Mouse (Mus musculus): ENCODE data around the gene Tex14. TPM values are rescaled to one million over a fixed set of nuclear protein-coding genes. Genes with fewer than 3 reads are reported as not detected.
A peak's percentile ranks its signal among the peaks of the same experiment; 100 is the strongest.
"Not testable (repeated sequence)": the region's sequence is repeated elsewhere in the genome, so short reads cannot be mapped to it uniquely, and the experiment has no call there.

Gene Tex14
- polyA plus RNA-seq, 1 experiment from 2014 or later, result 0.36 TPM

GRCm38 (mm10) chr11:87423551-87424325 is 18.9 kb downstream of the Tex14 start:
- no peak overlapping the region; the same call in none of the 2 replicates for H3K27ac ChIP-seq (ENCODE audit: low read length)
- no peaks in the 10 kb centered on the region for H3K27me3 ChIP-seq (ENCODE audit: control insufficient read depth, insufficient read depth, low read length)
- 37% methylated on average over 6 of the region's 6 CpGs for WGBS
- no peaks in the 10 kb centered on the region for H3K36me3 ChIP-seq (ENCODE audit: control insufficient read depth, insufficient read depth, low read length)
- no peak for ATAC-seq (ENCODE audit: insufficient read depth, low FRiP score)
- no peak overlapping the region for H3K4me3 ChIP-seq (replicated peaks; ENCODE audit: low read length)
- no peak overlapping the region for H3K4me2 ChIP-seq (ENCODE audit: low read depth, low read length)
- no peak overlapping the region for H3K9ac ChIP-seq (ENCODE audit: low read length)
- H3K4me1 ChIP-seq (ENCODE audit: control insufficient read depth, insufficient read depth, low read length), result peaks cover 6% of the 10 kb centered on the region; the same call in 1 of the 2 replicates
- H3K9me3 ChIP-seq (replicated peaks; ENCODE audit: control insufficient read depth, low read length), result no peaks in the 10 kb centered on the region

- H3K27ac ChIP-seq (ENCODE audit: low read length), result peak overlapping the region; percentile 0
- peak overlapping the region; percentile 40 for H3K4me3 ChIP-seq (replicated peaks; ENCODE audit: low read length)
- H3K27me3 ChIP-seq (ENCODE audit: control insufficient read depth, insufficient read depth, low read length), result no peaks in the 10 kb centered on the region
- no peaks in the 10 kb centered on the region for H3K36me3 ChIP-seq (ENCODE audit: control insufficient read depth, insufficient read depth, low read length)
- H3K9me3 ChIP-seq (replicated peaks; ENCODE audit: control insufficient read depth, low read length), result no peaks in the 10 kb centered on the region
- WGBS, result 0% methylated on average over 7 of the region's 7 CpGs
- peak overlapping the region; percentile 44 for H3K4me2 ChIP-seq (ENCODE audit: low read depth, low read length)
- H3K9ac ChIP-seq (ENCODE audit: low read length), result peak overlapping the region; percentile 29
- peaks cover 6% of the 10 kb centered on the region; the same call in 1 of the 2 replicates for H3K4me1 ChIP-seq (ENCODE audit: control insufficient read depth, insufficient read depth, low read length)
- ATAC-seq (ENCODE audit: insufficient read depth, low FRiP score), result no peak
These were observed 21.2 kb downstream of the Tex14 start for GRCm38 (mm10) chr11:87426121-87426449.

GRCm38 (mm10) chr11:87426450-87427250 is 21.8 kb downstream of the Tex14 start:
- H3K4me3 ChIP-seq (replicated peaks; ENCODE audit: low read length), result peak overlapping the region; percentile 40
- WGBS, result under 1% methylated on average over 24 of the region's 24 CpGs
- ATAC-seq (ENCODE audit: insufficient read depth, low FRiP score), result peak; percentile 89
- H3K9me3 ChIP-seq (replicated peaks; ENCODE audit: control insufficient read depth, low read length); H3K27me3 ChIP-seq (ENCODE audit: control insufficient read depth, insufficient read depth, low read length); H3K4me1 ChIP-seq (ENCODE audit: control insufficient read depth, insufficient read depth, low read length); H3K9ac ChIP-seq (ENCODE audit: low read length); H3K36me3 ChIP-seq (ENCODE audit: control insufficient read depth, insufficient read depth, low read length): not testable (repeated sequence)
- H3K4me2 ChIP-seq (ENCODE audit: low read depth, low read length), result peak overlapping the region; percentile 44
- peak overlapping the region; percentile 3 for H3K27ac ChIP-seq (ENCODE audit: low read length)

- Histone ChIP-seq H3K9me3 (replicated peaks; ENCODE audit: control insufficient read depth, low read length) (no peaks in the 10 kb centered on the region), H3K4me3 (replicated peaks; ENCODE audit: low read length) (no peak overlapping the region), H3K36me3 (ENCODE audit: control insufficient read depth, insufficient read depth, low read length) (no peaks in the 10 kb centered on the region), H3K27ac (ENCODE audit: low read length) (peak overlapping the region; percentile 3), H3K4me1 (ENCODE audit: control insufficient read depth, insufficient read depth, low read length) (peaks cover 6% of the 10 kb centered on the region; the same call in 1 of the 2 replicates), H3K4me2 (ENCODE audit: low read depth, low read length) (no peak overlapping the region), H3K9ac (ENCODE audit: low read length) (no peak overlapping the region), H3K27me3 (ENCODE audit: control insufficient read depth, insufficient read depth, low read length) (no peaks in the 10 kb centered on the region)
- 44% methylated on average over 1 of the region's 1 CpGs for WGBS
- no peak for ATAC-seq (ENCODE audit: insufficient read depth, low FRiP score)
These were observed 22.6 kb downstream of the Tex14 start for GRCm38 (mm10) chr11:87427273-87428050.

GRCm38 (mm10) chr11:87428051-87428673 is 23.3 kb downstream of the Tex14 start:
- H3K9me3 ChIP-seq (replicated peaks; ENCODE audit: control insufficient read depth, low read length), result no peaks in the 10 kb centered on the region
- no peak overlapping the region for H3K27ac ChIP-seq (ENCODE audit: low read length)
- H3K36me3 ChIP-seq (ENCODE audit: control insufficient read depth, insufficient read depth, low read length), result no peaks in the 10 kb centered on the region
- H3K27me3 ChIP-seq (ENCODE audit: control insufficient read depth, insufficient read depth, low read length), result no peaks in the 10 kb centered on the region
- 63% methylated on average over 2 of the region's 2 CpGs for WGBS
- no peak overlapping the region for H3K4me3 ChIP-seq (replicated peaks; ENCODE audit: low read length)
- H3K9ac ChIP-seq (ENCODE audit: low read length), result no peak overlapping the region; the same call in 1 of the 2 replicates
- no peak for ATAC-seq (ENCODE audit: insufficient read depth, low FRiP score)
- peaks cover 6% of the 10 kb centered on the region; the same call in 1 of the 2 replicates for H3K4me1 ChIP-seq (ENCODE audit: control insufficient read depth, insufficient read depth, low read length)
- H3K4me2 ChIP-seq (ENCODE audit: low read depth, low read length), result no peak overlapping the region

GRCm38 (mm10) chr11:87429363-87429762 is 24.5 kb downstream of the Tex14 start:
- Histone ChIP-seq H3K4me2 (ENCODE audit: low read depth, low read length) (no peak overlapping the region), H3K4me3 (replicated peaks; ENCODE audit: low read length) (no peak overlapping the region), H3K4me1 (ENCODE audit: control insufficient read depth, insufficient read depth, low read length) (peaks cover 6% of the 10 kb centered on the region; the same call in 1 of the 2 replicates), H3K9me3 (replicated peaks; ENCODE audit: control insufficient read depth, low read length) (no peaks in the 10 kb centered on the region), H3K27ac (ENCODE audit: low read length) (no peak overlapping the region), H3K9ac (ENCODE audit: low read length) (no peak overlapping the region), H3K36me3 (ENCODE audit: control insufficient read depth, insufficient read depth, low read length) (no peaks in the 10 kb centered on the region), H3K27me3 (ENCODE audit: control insufficient read depth, insufficient read depth, low read length) (no peaks in the 10 kb centered on the region)
- no peak for ATAC-seq (ENCODE audit: insufficient read depth, low FRiP score)
- 82% methylated on average over 4 of the region's 4 CpGs for WGBS

GRCm38 (mm10) chr11:87430374-87430773 is 25.5 kb downstream of the Tex14 start:
- Histone ChIP-seq H3K27ac (ENCODE audit: low read length) (no peak overlapping the region), H3K4me2 (ENCODE audit: low read depth, low read length) (no peak overlapping the region), H3K9me3 (replicated peaks; ENCODE audit: control insufficient read depth, low read length) (no peaks in the 10 kb centered on the region), H3K4me1 (ENCODE audit: control insufficient read depth, insufficient read depth, low read length) (peaks cover 6% of the 10 kb centered on the region; the same call in 1 of the 2 replicates), H3K4me3 (replicated peaks; ENCODE audit: low read length) (no peak overlapping the region), H3K36me3 (ENCODE audit: control insufficient read depth, insufficient read depth, low read length) (no peaks in the 10 kb centered on the region), H3K27me3 (ENCODE audit: control insufficient read depth, insufficient read depth, low read length) (no peaks in the 10 kb centered on the region), H3K9ac (ENCODE audit: low read length) (no peak overlapping the region)
- 63% methylated on average over 2 of the region's 2 CpGs for WGBS
- ATAC-seq (ENCODE audit: insufficient read depth, low FRiP score), result no peak

- not testable (repeated sequence) for H3K4me1 ChIP-seq (ENCODE audit: control insufficient read depth, insufficient read depth, low read length); ATAC-seq (ENCODE audit: insufficient read depth, low FRiP score)
These were observed 26.9 kb downstream of the Tex14 start for GRCm38 (mm10) chr11:87431813-87432212.

More at GRCm38 (mm10) chr11:87431813-87432212, 26.9 kb downstream of the Tex14 start:
- H3K9ac ChIP-seq (ENCODE audit: low read length); H3K27ac ChIP-seq (ENCODE audit: low read length); H3K9me3 ChIP-seq (replicated peaks; ENCODE audit: control insufficient read depth, low read length); H3K36me3 ChIP-seq (ENCODE audit: control insufficient read depth, insufficient read depth, low read length); H3K4me3 ChIP-seq (replicated peaks; ENCODE audit: low read length); H3K27me3 ChIP-seq (ENCODE audit: control insufficient read depth, insufficient read depth, low read length); H3K4me2 ChIP-seq (ENCODE audit: low read depth, low read length): not testable (repeated sequence)
- 89% methylated on average over 8 of the region's 8 CpGs for WGBS

All from stomach, embryonic 16.5 days (tissue).